Mouse (Mus musculus): ENCODE data around the gene Tlr3. TPM values are rescaled to one million over a fixed set of nuclear protein-coding genes. Genes with fewer than 3 reads are reported as not detected.
A peak's percentile ranks its signal among the peaks of the same experiment; 100 is the strongest.

Gene Tlr3
- polyA plus RNA-seq, 1 experiment: 6.7 TPM

- H3K4me3 ChIP-seq (ENCODE audit: insufficient read depth, low read length): peak overlapping the region; percentile 22
- TF ChIP-seq CTCF (IDR thresholded peaks at IDR 0.05; ENCODE audit: borderline replicate concordance, insufficient read depth, low read length) (no peak), POLR2A (IDR thresholded peaks at IDR 0.05; ENCODE audit: low read depth, low read length) (no peak)
- H3K4me1 ChIP-seq (ENCODE audit: control insufficient read depth, insufficient read depth, low read length): no peaks in the 10 kb centered on the region
- H3K27ac ChIP-seq (ENCODE audit: insufficient read depth, low read length): no peak overlapping the region
Observed at GRCm38 (mm10) chr8:45409702-45410101, 1.2 kb downstream of the Tlr3 start.

GRCm38 (mm10) chr8:45383250-45383649 lies 27.6 kb downstream of the Tlr3 start:
- Histone ChIP-seq H3K27ac (ENCODE audit: insufficient read depth, low read length) (no peak overlapping the region), H3K4me3 (ENCODE audit: insufficient read depth, low read length) (no peak overlapping the region), H3K4me1 (ENCODE audit: control insufficient read depth, insufficient read depth, low read length) (0 out of 2 replicates have a peak, but pooled peaks cover 2% of the 10 kb centered on the region)
- TF ChIP-seq POLR2A (IDR thresholded peaks at IDR 0.05; ENCODE audit: low read depth, low read length) (no peak), CTCF (IDR thresholded peaks at IDR 0.05; ENCODE audit: borderline replicate concordance, insufficient read depth, low read length) (no peak)

DNA sequence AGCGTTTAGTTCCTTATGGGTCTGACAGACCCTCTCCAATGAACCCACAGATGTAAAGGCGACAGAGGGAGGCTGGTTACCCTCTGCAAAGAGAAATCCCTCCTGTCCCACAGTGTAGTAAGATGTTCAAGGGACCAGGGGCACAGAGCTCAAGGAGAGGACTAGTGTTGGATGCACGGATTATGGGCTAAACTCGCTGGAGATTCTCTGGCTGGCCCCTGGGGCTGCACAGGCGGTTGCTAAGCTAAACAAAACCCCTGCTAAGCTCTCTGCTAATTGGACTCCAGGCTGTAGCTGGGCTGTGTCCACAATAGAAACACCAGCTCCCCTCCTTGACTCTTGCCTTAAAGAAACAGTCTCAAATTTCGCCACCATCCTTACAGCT lies 28.9 kb downstream of the Tlr3 start, which contains the start of gene Fam149a:
Fam149a (minus strand) TSS at position 329 of the 385 bp plus-strand sequence.
- 0 out of 2 replicates have a peak, but pooled peaks cover 2% of the 10 kb centered on the region for H3K4me1 ChIP-seq (ENCODE audit: control insufficient read depth, insufficient read depth, low read length)
- H3K4me3 ChIP-seq (ENCODE audit: insufficient read depth, low read length): no peak within 1 kb of the TSS
- no peak within 1 kb of the TSS for H3K27ac ChIP-seq (ENCODE audit: insufficient read depth, low read length)
- TF ChIP-seq CTCF (IDR thresholded peaks at IDR 0.05; ENCODE audit: borderline replicate concordance, insufficient read depth, low read length): no peak
- TF ChIP-seq POLR2A (IDR thresholded peaks at IDR 0.05; ENCODE audit: low read depth, low read length): no peak

DNA sequence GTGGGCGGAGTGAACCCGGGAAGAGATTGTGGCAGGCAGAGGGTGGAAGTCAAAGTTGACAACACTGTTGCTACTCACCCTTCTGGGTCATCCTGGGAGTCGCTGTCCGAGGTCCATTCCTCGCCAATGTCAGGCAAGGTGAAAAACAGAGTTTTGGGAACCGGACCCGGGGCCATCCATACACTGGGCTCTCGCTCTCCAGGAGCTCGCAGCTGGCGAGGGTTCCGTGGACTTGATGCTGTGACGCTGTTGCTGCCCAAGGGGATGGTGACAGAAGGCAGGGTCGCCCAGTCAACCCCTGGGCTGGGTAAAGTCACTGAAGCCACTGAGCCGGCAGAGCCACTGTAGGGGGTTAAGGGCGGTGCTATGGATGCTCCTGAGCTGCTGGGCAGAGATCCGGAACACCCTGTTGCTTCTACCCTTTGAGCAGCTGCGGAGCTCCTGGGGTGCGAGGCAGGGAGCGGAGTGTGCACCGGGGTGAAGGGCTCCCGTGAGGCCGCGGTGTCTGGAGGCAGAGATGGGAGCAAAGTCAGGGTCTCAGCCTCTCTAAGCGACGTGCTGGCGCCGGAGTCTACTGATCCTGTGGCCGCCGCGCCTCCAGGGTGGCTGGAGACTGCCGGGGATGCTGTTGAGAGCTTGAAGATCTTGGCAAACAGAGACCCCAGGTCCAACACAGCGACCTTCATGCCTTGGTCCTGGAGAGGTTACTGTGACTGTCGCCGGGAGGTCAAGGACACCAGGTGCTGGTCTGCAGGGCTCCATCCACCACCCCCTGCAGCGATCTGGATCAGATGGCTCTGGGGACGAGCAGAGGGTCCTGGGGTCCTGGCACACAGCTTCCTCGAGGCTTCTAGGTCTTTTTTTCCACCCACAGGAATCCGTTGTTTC lies 29.6 kb downstream of the Tlr3 start:
- no peak overlapping the region for H3K4me3 ChIP-seq (ENCODE audit: insufficient read depth, low read length)

GRCm38 (mm10) chr8:45380598-45380997 lies 30.3 kb downstream of the Tlr3 start:
- Histone ChIP-seq H3K4me1 (ENCODE audit: control insufficient read depth, insufficient read depth, low read length) (0 out of 2 replicates have a peak, but pooled peaks cover 2% of the 10 kb centered on the region), H3K4me3 (ENCODE audit: insufficient read depth, low read length) (no peak overlapping the region), H3K27ac (ENCODE audit: insufficient read depth, low read length) (no peak overlapping the region)
- TF ChIP-seq CTCF (IDR thresholded peaks at IDR 0.05; ENCODE audit: borderline replicate concordance, insufficient read depth, low read length): no peak

More for the DNA sequence above, 29.6 kb downstream of the Tlr3 start:
- H3K4me1 ChIP-seq (ENCODE audit: control insufficient read depth, insufficient read depth, low read length): 0 out of 2 replicates have a peak, but pooled peaks cover 2% of the 10 kb centered on the region
- TF ChIP-seq CTCF (IDR thresholded peaks at IDR 0.05; ENCODE audit: borderline replicate concordance, insufficient read depth, low read length): no peak
- no peak for TF ChIP-seq POLR2A (IDR thresholded peaks at IDR 0.05; ENCODE audit: low read depth, low read length)
- H3K27ac ChIP-seq (ENCODE audit: insufficient read depth, low read length): no peak overlapping the region

DNA sequence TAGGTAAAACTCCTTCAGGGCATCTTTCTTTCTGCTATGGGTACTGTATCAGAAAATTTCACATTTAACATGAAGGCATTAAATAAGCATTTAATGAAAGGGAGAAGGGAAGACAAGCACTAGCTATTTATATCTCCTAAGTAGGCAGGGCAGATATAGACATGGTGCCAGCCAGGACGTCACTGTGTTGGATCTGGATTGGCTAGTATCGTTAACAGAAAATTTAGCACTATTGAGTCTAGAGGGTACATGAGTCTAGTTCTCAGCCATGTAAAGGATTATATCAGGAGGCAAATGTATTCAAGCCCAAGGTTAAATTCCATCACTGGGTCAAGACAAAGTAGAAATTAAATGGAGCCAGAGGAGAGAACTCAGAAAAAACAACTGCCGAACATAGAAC lies 36.8 kb downstream of the Tlr3 start:
- Histone ChIP-seq H3K4me1 (ENCODE audit: control insufficient read depth, insufficient read depth, low read length) (no peaks in the 10 kb centered on the region), H3K4me3 (ENCODE audit: insufficient read depth, low read length) (no peak overlapping the region), H3K27ac (ENCODE audit: insufficient read depth, low read length) (no peak overlapping the region)
- TF ChIP-seq CTCF (IDR thresholded peaks at IDR 0.05; ENCODE audit: borderline replicate concordance, insufficient read depth, low read length): no peak
- no peak for TF ChIP-seq POLR2A (IDR thresholded peaks at IDR 0.05; ENCODE audit: low read depth, low read length)

GRCm38 (mm10) chr8:45367154-45367553 lies 43.7 kb downstream of the Tlr3 start:
- H3K4me3 ChIP-seq (ENCODE audit: insufficient read depth, low read length): no peak overlapping the region
- TF ChIP-seq POLR2A (IDR thresholded peaks at IDR 0.05; ENCODE audit: low read depth, low read length) (no peak), CTCF (IDR thresholded peaks at IDR 0.05; ENCODE audit: borderline replicate concordance, insufficient read depth, low read length) (no peak)
- H3K27ac ChIP-seq (ENCODE audit: insufficient read depth, low read length): no peak overlapping the region
- H3K4me1 ChIP-seq (ENCODE audit: control insufficient read depth, insufficient read depth, low read length): no peaks in the 10 kb centered on the region

- Histone ChIP-seq H3K27ac (ENCODE audit: insufficient read depth, low read length) (no peak overlapping the region), H3K4me3 (ENCODE audit: insufficient read depth, low read length) (no peak overlapping the region), H3K4me1 (ENCODE audit: control insufficient read depth, insufficient read depth, low read length) (no peaks in the 10 kb centered on the region)
- TF ChIP-seq POLR2A (IDR thresholded peaks at IDR 0.05; ENCODE audit: low read depth, low read length): no peak
- TF ChIP-seq CTCF (IDR thresholded peaks at IDR 0.05; ENCODE audit: borderline replicate concordance, insufficient read depth, low read length): no peak
Observed at GRCm38 (mm10) chr8:45363220-45363619, 47.7 kb downstream of the Tlr3 start.

DNA sequence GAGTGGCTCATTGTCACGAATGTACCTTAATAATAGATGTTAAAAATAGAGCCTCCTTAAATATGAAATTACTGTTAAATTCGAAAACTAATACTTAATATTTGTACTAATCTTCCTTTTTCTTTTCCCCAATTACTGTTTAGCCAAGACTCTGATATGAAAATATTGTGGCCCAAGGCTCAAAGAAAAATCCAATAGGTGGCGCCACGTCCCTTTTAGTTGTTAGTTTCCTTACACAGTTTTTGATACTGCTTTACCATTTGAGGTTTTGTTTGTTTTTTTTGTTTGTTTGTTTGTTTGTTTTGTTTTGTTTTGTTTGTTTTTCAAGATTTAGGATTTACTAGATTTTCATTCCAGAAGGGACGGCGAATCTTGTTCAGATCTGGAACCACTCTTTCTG lies 48.6 kb downstream of the Tlr3 start:
- no peak overlapping the region for H3K4me3 ChIP-seq (ENCODE audit: insufficient read depth, low read length)
- no peak for TF ChIP-seq CTCF (IDR thresholded peaks at IDR 0.05; ENCODE audit: borderline replicate concordance, insufficient read depth, low read length)
- TF ChIP-seq POLR2A (IDR thresholded peaks at IDR 0.05; ENCODE audit: low read depth, low read length): no peak
- no peak overlapping the region for H3K27ac ChIP-seq (ENCODE audit: insufficient read depth, low read length)
- H3K4me1 ChIP-seq (ENCODE audit: control insufficient read depth, insufficient read depth, low read length): no peaks in the 10 kb centered on the region

DNA sequence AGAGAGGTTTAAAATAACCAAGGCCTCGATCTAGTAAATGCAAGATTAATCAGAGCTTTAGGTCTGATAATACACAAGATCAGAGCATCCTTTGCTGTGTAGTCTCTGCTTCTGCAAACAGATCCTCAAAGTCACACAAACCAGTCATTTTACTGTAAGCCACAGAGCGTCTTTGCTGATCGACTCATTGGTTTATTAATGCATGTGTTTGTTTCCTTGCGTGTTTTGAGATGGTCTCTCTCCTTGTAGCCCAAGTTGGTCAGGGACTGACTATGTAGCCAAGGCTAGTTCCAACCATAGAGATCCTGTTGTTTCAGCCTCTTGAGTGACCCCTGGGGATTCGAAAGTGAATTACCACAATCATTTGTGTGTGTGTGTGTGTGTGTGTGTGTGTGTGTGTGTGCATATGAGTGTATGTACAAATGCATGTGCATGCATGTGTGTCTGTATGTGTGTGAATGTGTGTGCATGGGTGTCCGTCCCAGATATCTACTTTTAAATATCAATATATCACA lies 51.7 kb downstream of the Tlr3 start:
- Histone ChIP-seq H3K27ac (ENCODE audit: insufficient read depth, low read length) (no peak overlapping the region), H3K4me1 (ENCODE audit: control insufficient read depth, insufficient read depth, low read length) (no peaks in the 10 kb centered on the region), H3K4me3 (ENCODE audit: insufficient read depth, low read length) (peak overlapping the region; percentile 65; the same call in 1 of the 2 replicates)
- no peak for TF ChIP-seq POLR2A (IDR thresholded peaks at IDR 0.05; ENCODE audit: low read depth, low read length)
- TF ChIP-seq CTCF (IDR thresholded peaks at IDR 0.05; ENCODE audit: borderline replicate concordance, insufficient read depth, low read length): no peak

All from embryonic fibroblast, embryonic 13.5 days (primary cell).